Mouse (Mus musculus): ENCODE results near the gene Dnah3.

The Dnah3 gene

DNA sequence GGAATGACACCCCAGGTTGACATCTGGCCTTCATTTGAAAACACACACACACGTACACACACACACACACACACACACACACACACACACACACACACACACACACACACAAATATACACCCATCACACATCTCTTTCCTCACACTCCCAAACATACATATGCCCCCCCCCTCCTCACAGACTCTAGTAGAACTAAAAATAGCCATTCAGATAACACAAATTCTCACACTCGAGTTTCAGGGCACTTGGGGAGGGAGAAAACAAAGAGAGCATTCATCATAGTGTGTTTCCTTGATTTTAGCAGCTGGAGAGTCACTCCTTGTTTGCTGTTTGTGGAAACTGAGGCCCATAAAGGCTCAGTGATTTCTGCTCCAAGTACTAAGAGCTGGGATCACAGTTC, 41.1 kb downstream of the Dnah3 start:
- no peak for DNase-seq (ENCODE audit: low spot score in 2 of 2)

DNA sequence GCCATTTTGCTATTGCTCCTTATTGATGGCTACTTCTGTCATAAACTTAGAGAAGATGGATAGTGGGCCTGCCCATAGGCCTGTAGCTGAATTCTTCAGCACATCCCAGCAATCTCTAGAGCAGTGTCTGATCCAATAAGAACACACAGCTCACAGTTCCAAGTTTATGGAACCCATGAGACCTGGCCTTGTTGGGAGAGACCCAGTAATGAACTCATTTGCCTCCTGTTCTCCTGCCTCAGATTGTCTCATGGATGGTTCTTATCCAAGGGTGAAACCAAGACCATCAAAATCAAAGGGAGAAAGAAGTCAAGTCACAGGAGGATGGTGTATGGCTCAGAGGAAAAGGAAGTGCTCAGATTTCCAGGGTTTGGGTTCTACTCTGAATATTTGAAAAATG, 44.6 kb downstream of the Dnah3 start:
- no peak for DNase-seq (ENCODE audit: low spot score in 2 of 2)

GRCm38 (mm10) chr7:120043990-120044389, 51.1 kb downstream of the Dnah3 start:
- DNase-seq (ENCODE audit: low spot score in 2 of 2) = no peak

- DNase-seq (ENCODE audit: low spot score in 2 of 2) = no peak
Measured at GRCm38 (mm10) chr7:120036422-120036821, 58.7 kb downstream of the Dnah3 start.

DNA sequence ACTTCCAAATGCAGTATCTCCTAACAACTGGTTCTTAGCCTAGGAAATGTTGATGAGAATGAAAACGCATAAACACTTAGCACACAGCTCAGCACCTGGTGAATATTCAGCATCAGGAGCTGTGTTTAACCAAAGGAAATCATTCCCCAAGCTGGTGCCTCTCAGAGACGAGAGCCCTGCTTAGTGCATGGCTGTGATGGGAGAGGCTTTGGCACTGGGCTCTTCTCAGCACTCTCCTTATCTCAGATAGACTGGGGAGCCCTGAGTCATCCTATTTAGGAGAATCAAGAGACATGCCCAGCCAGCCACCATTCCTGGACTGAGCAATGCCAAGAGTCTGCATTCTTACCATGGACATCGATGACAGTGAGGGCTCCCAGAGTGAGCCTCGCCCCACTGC, 60.1 kb downstream of the Dnah3 start:
- DNase-seq (ENCODE audit: low spot score in 2 of 2) = no peak

DNA sequence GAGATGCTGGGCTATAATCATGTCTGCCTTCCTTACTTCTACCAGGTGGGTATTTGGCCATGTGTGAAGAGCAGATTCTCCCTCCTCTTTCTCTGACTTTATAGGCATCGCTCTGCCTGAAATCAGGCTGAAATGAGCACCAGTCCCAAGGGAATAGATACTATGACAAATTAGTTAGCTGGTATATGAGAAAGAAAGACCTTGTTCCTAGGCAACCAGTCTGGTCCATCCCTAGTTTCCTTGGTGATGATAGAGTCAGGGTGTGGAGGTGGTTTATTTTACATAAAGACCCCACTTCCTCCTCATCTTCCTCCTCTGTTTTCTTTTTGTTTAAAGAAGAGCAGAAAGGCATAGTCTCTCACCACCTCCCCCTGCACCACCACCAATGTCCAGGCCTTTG, 60.5 kb downstream of the Dnah3 start:
- DNase-seq (ENCODE audit: low spot score in 2 of 2) = no peak

DNA sequence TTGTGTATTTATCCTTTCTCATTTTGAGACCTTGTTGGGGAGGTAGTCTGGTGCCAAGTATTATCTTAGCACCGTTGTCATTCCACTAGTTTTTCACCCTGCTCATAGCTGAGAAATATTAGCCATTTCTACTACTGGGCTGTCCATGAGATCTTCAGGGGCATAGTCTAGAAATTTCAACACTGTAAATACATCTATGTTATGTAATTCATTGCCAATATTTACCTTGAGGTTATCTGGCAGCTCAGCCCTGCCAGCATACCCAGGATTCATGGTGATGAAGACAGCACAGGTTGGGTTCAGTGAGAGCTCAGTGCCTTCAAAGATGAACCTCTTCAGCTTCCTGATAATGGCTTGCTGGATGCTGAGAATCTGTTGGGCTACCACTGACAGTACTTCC, 66.4 kb downstream of the Dnah3 start:
- no peak for DNase-seq (ENCODE audit: low spot score in 2 of 2)

GRCm38 (mm10) chr7:119997066-119997465, 98.0 kb downstream of the Dnah3 start:
- no peak for DNase-seq (ENCODE audit: low spot score in 2 of 2)

GRCm38 (mm10) chr7:119985279-119985912, 109.7 kb downstream of the Dnah3 start:
- DNase-seq (ENCODE audit: low spot score in 2 of 2) = no peak

- no peak for DNase-seq (ENCODE audit: low spot score in 2 of 2)
Measured at GRCm38 (mm10) chr7:119980170-119980569, 114.9 kb downstream of the Dnah3 start.

- no peak for DNase-seq (ENCODE audit: low spot score in 2 of 2)
Measured at GRCm38 (mm10) chr7:119978576-119978975, 116.5 kb downstream of the Dnah3 start.

DNA sequence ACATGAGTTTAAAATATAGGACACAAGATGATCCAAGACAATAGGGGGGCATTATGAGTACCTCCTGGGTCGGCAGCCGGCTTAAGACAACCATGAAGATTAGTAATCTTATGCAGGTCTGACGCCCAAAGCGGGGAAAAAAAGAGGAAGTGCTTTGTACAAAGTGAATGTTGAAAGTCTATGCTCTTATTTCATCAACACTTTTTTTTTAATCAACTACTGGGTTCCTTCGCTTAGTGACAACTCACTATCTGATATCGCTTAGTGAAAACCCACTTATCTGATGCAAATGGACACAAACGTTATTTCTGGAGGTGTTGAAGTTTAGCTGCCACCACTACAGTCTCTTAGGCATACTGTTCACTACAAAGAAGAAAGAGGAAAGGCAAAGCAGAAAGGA, 117.5 kb downstream of the Dnah3 start:
- no peak for DNase-seq (ENCODE audit: low spot score in 2 of 2)

DNA sequence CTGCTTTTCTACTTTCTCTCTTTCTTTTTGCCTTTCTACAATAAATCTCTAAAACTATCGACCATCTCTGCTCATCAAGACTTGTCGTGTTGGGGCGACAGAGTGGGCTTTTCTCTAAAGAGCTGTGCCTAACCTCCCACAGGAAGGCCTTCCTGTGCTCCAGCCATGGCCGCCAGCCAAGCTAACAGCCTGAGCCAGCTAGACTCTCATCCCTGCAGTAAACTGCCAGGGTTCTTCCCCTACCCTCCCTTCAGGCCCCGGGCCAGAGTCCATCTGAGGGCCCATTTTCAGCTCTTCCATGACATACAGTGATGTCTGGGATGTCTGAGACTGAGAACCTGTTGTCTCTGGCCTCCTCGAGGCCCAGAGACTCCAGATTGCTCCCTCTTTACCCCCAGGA, 118.8 kb downstream of the Dnah3 start:
- no peak for DNase-seq (ENCODE audit: low spot score in 2 of 2)

DNA sequence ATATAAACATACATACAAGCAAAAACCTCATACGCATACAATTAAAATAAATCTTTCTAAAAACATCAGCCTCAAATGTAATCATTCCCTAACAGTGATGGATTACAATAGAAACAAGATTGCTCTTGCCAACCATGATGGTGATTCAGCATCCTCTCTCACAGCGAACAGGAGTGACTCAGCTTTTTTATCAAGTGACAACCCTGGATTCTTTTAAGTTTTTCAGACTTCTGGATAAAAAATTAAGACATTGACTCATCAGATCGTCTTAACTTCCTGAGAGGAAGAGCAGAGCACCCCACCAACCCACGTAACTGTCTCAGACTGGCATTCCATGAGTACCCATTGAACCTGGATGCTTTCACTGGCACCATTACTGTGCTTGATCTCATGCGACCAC, 120.9 kb downstream of the Dnah3 start:
- no peak for DNase-seq (ENCODE audit: low spot score in 2 of 2)

DNA sequence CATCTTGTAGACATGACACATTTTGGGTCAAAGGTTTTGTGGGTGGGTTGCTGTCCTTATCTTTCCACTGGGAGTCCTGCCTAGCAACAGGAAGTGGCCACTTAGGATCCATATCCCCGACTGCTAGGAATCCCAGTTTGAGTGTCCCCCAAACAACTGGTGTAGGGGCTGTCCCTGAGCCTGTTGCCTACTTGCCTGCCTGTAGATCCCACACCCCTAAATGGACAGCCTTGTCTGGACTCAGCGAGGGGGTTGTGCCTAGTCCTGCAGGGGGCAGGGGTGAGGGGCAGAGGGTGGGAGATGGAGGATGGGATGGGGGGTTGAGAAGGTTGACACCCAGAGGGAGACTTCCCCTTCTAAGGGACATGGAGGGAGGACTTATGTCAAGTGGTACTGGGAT, 125.8 kb downstream of the Dnah3 start:
- DNase-seq (ENCODE audit: low spot score in 2 of 2) = no peak

DNA sequence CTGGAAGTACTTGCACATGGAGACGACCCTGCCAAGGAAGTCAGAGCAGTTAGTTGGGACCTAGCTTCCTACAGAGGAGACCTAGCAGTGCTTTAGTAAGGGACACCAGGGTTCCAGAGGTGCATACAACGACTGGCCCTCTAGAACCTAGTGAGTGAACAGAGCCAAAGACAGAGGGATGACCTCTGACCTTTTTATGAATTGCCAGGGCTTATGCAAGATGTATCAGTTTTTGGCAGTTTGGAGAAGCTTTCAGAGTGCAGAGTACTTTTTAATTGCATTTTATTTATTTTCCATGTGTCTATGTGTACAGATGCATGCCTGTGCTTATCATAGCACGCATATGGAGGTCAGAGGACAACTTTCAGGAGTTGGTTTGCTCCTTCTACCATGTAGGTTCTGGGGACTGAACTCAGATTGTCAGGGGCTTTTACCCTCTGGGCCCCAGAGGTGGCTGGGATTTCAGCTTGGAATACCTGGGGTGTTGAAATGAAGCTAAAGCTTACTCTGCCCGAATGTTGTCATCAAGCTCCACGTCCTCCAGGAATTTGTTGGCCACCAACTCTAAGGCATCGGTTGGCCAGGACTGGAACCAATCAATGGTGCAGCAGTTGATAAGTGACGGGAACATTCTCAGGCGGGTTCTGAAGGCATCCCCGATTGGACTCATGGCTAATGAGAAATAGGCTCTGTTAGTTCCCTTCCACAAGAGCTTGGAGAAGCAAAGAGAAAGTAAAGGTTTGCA, 129.3 kb downstream of the Dnah3 start:
- no peak for DNase-seq (ENCODE audit: low spot score in 2 of 2)

DNA sequence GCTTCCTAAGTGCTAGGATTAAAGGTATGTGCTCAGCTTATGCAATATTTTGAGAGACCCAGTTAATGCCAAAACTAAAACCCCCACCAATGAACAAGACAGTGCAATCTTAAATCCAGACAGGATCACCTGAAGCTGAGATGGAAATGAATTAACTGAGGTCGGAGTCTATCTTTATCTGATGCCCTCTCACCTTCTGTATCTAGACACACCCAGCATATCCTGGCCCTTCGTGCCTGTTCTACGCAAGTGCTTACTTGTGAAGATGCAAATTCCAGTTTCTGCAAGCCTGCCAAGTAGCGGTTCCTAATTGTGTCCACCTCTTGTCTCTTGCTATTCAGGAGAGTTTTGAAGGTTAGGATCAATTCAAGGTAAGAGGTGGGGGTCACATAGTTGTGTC, 129.9 kb downstream of the Dnah3 start:
- DNase-seq (ENCODE audit: low spot score in 2 of 2) = no peak

DNA sequence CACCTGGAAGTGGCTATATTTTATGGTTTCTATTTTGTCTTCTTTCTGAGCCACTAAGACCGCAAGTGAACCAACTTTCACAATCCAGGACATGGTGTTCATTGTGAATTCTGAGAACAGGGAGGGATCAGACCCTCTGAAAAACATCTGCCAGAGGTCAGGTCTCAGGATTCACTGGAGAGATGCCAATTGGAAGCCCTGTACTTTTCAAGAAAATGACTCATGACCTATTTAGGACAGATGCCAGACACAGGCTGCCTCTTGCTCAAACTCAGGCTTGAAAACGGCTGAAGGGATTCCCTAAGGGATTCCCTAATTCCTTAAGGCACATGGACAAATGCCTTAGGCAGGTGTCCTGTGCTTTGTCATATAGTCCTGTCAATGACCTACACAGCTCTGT, 134.0 kb downstream of the Dnah3 start:
- no peak for DNase-seq (ENCODE audit: low spot score in 2 of 2)

DNA sequence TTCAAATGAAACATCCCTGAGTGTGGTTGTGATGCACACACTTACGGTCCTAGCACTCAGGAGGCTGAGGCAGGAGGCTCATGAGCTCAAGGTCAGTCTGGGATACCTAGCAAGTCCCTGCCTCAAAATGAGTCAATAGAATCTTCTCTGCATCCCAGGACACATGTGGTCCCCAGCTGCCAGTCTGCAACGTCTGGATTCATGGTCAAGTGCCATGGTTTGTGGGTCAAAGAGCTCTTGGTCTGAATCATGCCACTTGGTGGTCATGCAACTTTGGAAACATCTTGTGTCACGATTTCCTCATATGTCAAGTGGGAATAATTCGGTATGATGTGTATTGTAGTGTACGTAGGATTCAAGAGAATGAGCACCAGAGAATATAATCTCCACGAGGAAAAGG, 134.5 kb downstream of the Dnah3 start:
- DNase-seq (ENCODE audit: low spot score in 2 of 2) = no peak

DNA sequence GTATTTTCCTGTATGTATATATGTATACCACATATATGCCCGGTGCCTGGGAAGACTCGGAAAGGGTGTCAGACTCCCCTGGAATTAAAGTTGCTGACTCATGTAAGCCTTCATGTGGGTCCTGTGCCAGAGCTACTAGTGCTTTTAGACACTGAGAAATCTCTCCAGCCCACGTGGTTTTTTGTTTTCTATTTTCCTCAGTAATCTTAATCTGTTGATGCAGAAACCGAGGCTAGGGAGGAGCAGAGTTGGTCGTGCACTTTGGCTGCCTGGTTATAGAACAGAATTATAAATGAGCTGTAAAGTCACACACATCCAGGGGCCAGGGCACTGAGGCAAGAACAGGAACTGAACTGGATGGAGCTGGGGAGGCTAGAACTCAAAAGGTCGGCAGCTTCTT, 135.1 kb downstream of the Dnah3 start:
- no peak for DNase-seq (ENCODE audit: low spot score in 2 of 2)

GRCm38 (mm10) chr7:119959491-119959890, 135.6 kb downstream of the Dnah3 start:
- no peak for DNase-seq (ENCODE audit: low spot score in 2 of 2)

DNA sequence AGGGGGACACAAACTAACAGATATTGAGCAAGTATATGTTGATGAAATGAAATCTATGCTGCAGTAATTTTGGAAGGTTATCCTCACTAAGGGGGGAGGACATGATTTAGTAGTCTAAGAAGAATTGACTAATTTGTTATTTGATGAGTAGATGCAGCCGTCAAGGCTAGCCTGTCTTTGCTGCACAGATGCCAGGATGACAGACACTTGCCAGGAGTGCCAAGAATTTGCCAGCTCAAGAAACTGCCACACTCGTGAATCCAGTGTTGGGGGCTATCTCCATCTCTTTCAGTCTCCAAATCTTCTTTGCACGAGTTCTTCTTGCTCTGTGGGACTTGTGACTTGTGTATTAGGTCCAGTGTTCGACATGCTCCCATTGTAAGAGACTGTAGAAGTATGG, 136.0 kb downstream of the Dnah3 start:
- DNase-seq (ENCODE audit: low spot score in 2 of 2) = no peak

- no peak for DNase-seq (ENCODE audit: low spot score in 2 of 2)
Measured at GRCm38 (mm10) chr7:119957421-119957820, 137.7 kb downstream of the Dnah3 start.

DNA sequence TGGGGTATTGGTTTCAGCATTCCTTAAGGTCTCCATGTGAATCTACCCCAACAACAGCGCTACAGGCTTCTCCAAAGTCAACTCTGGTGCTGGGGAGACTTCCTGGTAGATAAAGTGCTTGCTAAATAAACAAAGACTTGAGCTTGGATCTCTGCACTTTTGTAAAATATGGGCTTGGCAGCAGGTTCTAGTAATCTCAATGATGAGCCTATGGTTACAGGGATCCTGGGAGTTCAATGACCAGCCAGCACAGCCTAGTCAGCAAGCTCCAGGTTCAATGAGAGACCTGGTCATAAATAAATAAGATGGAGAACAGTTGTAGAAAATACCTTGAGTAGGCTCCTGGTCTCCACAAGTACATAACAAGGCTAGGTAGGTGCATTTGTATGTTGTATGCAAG, 141.0 kb downstream of the Dnah3 start:
- DNase-seq (ENCODE audit: low spot score in 2 of 2) = no peak

All from spleen, postnatal 10 days (tissue).